ENCODE assay signal across 7 mouse cellular contexts in the genomic region with DNA sequence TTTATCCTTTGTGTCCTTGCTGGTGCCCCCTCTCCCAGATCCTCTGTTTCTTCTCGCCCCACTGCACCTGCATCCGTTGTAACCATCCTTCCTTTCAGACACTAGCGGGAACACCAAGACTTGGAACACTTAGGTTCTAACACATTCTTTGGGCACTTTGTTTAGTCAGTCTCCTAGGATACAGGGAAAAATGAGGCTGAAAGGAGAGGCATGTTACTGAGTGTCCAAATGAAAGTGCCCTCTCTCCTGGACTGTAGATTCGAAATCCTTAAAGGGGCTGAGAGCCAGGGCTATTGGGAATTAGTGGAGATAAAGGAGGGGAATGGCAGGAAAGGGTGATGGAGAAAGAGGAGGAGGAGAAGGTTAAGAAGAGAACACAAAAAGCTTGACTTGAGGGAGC. TPM values are rescaled to one million over a fixed set of nuclear protein-coding genes. Genes with fewer than 3 reads are reported as not detected.
A peak's percentile ranks its signal among the peaks of the same experiment; 100 is the strongest.
DNase-seq lines count a peak whose midpoint lies in the region; ATAC-seq lines count a peak whose summit lies in the region.

A gene (minus strand): TSS at position 101 of the 400 bp plus-strand sequence.

- H3K27ac ChIP-seq in lung, embryonic 16.5 days (ENCODE audit: low read length) = no peak within 1 kb of the TSS
- H3K27ac ChIP-seq in embryonic facial prominence, embryonic 14.5 days (replicated peaks; ENCODE audit: low read depth, low read length) = no peak within 1 kb of the TSS
- H3K27ac ChIP-seq in midbrain, embryonic 14.5 days (replicated peaks; ENCODE audit: low read depth, low read length) = no peak within 1 kb of the TSS

- 66% methylated on average over 4 of the region's 4 CpGs for WGBS in lung, embryonic 16.5 days
- 85% methylated on average over 4 of the region's 4 CpGs for WGBS in embryonic facial prominence, embryonic 14.5 days
- WGBS in midbrain, embryonic 14.5 days = 21% methylated on average over 4 of the region's 4 CpGs

- no peak for ATAC-seq in lung, embryonic 16.5 days (ENCODE audit: low read depth)
- no peak for ATAC-seq in embryonic facial prominence, embryonic 14.5 days (ENCODE audit: low read depth)
- no peak for ATAC-seq in inflammation-experienced regulatory T-cells, adult 6 months
- no peak for ATAC-seq in midbrain, embryonic 14.5 days (ENCODE audit: low FRiP score, low TSS enrichment)

- no peaks in the 10 kb centered on the region for H3K9me3 ChIP-seq in lung, embryonic 16.5 days (ENCODE audit: control insufficient read depth, low read length)
- no peaks in the 10 kb centered on the region for H3K9me3 ChIP-seq in embryonic facial prominence, embryonic 14.5 days (ENCODE audit: control insufficient read depth, low read length)
- no peaks in the 10 kb centered on the region for H3K9me3 ChIP-seq in midbrain, embryonic 14.5 days (ENCODE audit: control insufficient read depth, low read length)

- DNase-seq in lung, adult 18-20 months = no peak
- DNase-seq in embryonic facial prominence, embryonic 14.5 days (ENCODE audit: low spot score) = no peak
- DNase-seq in midbrain, embryonic 14.5 days = no peak
- no peak for DNase-seq in adipocyte (ENCODE audit: low spot score)
- no peak for DNase-seq in cerebellum, adult 11 months

- no peaks in the 10 kb centered on the region for H3K27me3 ChIP-seq in lung, embryonic 16.5 days (ENCODE audit: control insufficient read depth, insufficient read depth, low read depth, low read length)
- H3K27me3 ChIP-seq in embryonic facial prominence, embryonic 14.5 days (replicated peaks; ENCODE audit: control insufficient read depth, insufficient read depth, low read length) = no peaks in the 10 kb centered on the region
- H3K27me3 ChIP-seq in midbrain, embryonic 14.5 days (ENCODE audit: control insufficient read depth, insufficient read depth, low read length) = no peaks in the 10 kb centered on the region

- H3K4me3 ChIP-seq in lung, embryonic 16.5 days (ENCODE audit: low read length) = no peak within 1 kb of the TSS
- H3K4me3 ChIP-seq in embryonic facial prominence, embryonic 14.5 days (ENCODE audit: low read depth, low read length) = no peak within 1 kb of the TSS
- H3K4me3 ChIP-seq in midbrain, embryonic 14.5 days (replicated peaks; ENCODE audit: low read depth, low read length) = no peak within 1 kb of the TSS

- no peaks in the 10 kb centered on the region for H3K4me1 ChIP-seq in lung, embryonic 16.5 days (replicated peaks; ENCODE audit: control insufficient read depth, insufficient read depth, low read length)
- H3K4me1 ChIP-seq in embryonic facial prominence, embryonic 14.5 days (ENCODE audit: control insufficient read depth, insufficient read depth, low read length) = no peaks in the 10 kb centered on the region; the same call in 1 of the 2 replicates
- 0 out of 2 replicates have a peak, but pooled peaks cover 8% of the 10 kb centered on the region for H3K4me1 ChIP-seq in midbrain, embryonic 14.5 days (ENCODE audit: control insufficient read depth, insufficient read depth, low read length)

- H3K9ac ChIP-seq in lung, embryonic 16.5 days (ENCODE audit: low read length) = no peak within 1 kb of the TSS
- no peak within 1 kb of the TSS for H3K9ac ChIP-seq in embryonic facial prominence, embryonic 14.5 days (ENCODE audit: low read depth, low read length)
- H3K9ac ChIP-seq in midbrain, embryonic 14.5 days (replicated peaks; ENCODE audit: low read length) = no peak within 1 kb of the TSS

- H3K36me3 ChIP-seq in lung, embryonic 16.5 days (ENCODE audit: control insufficient read depth, insufficient read depth, low read length) = no peaks in the 10 kb centered on the region
- no peaks in the 10 kb centered on the region for H3K36me3 ChIP-seq in embryonic facial prominence, embryonic 14.5 days (ENCODE audit: control insufficient read depth, insufficient read depth, low read length)
- H3K36me3 ChIP-seq in midbrain, embryonic 14.5 days (ENCODE audit: control insufficient read depth, insufficient read depth, low read length) = no peaks in the 10 kb centered on the region

- no peak within 1 kb of the TSS for H3K4me2 ChIP-seq in lung, embryonic 16.5 days (ENCODE audit: low read depth, low read length)
- no peak within 1 kb of the TSS for H3K4me2 ChIP-seq in embryonic facial prominence, embryonic 14.5 days (ENCODE audit: low read depth, low read length)
- peak within 1 kb of the TSS; percentile 38 for H3K4me2 ChIP-seq in midbrain, embryonic 14.5 days (ENCODE audit: low read length)

RNA-seq across cellular contexts. Expression of the gene that starts here (rescaled TPM):
- 29.9 and 31.0 TPM in 2 replicates for polyA plus RNA-seq in lung, embryonic 16.5 days (2015; fragmentation: Nextera tagmentation; extraction: Ambion mirVana)
- 29.1 and 31.2 TPM in 2 replicates for polyA plus RNA-seq in embryonic facial prominence, embryonic 14.5 days (2014; fragmentation: Nextera tagmentation; extraction: Ambion mirVana)
- polyA plus RNA-seq in inflammation-experienced regulatory T-cells, adult 6 months (2017; shearing (Covaris generic)) = 10 to 100 TPM; 29.2 to 30.1 (median 29.4) TPM
- 26.7 and 33.1 TPM in 2 replicates for polyA plus RNA-seq in midbrain, embryonic 14.5 days (2014; fragmentation: Nextera tagmentation; extraction: Ambion mirVana)
